Mouse (Mus musculus): ENCODE data around the gene Ralgapa2. TPM values are rescaled to one million over a fixed set of nuclear protein-coding genes. Genes with fewer than 3 reads are reported as not detected.

Ralgapa2 gene
- total RNA-seq (2014; fragmentation: Nextera tagmentation): 11.9 and 13.4 TPM in 2 replicates
- 10.6 TPM in 2 replicates for total RNA-seq (2017)

DNA sequence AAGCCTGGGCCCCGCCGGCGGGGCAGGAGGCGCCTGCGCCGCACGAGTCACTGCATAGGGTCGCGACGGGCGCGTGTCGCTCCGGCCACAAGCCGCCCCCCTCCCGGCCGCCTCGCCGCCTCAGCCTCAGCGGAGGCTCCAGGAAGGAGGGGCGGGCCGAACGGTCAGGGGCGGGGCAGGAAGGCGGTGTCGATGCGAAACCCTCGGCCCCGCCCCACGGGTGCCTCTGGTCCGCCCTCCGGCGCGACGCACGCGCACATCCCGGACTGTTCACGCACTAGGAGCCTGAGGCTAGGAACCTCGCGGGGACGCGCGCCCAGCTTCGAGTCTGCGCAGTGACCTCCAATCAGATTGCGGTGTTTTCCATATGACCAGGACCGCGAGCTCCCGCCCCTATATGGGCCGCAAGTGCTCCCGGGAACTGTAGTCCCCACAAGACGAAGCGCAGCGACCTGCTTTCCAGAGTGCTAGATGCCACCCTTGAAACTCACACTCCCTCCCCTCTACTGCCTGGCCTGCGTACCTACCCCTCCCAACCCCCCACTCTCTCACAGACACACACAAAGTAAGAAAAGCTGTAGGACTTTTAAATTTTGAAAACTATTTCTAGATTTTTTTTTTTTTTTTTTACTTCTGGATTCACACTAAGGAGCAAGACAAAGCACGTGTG, at the start of gene Ralgapa2:
TSS of gene Ralgapa2 (minus strand) at position 434 of the 670 bp plus-strand sequence.
- peak; percentile 87 for ATAC-seq (replicated peaks; ENCODE audit: poor library complexity, severe bottlenecking)

DNA sequence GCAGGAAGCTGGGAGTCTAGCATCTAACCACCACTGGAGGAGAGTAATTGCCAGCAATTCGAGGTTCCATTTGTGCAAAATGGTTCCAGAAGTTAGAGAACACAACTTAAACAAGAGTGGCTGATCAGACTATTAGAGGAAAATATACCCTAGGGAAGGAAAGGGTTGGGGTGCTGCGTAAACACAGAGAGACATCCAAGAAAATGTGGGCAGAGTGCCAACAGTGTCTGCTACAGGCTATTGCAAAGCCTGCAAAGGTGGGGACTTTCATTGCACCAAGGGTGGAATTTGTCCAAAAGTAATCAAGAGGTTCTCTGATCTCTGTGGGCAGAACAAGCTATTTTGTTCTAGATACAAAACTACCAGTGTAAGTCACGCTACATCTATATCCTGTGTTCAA, 49.4 kb upstream of the Ralgapa2 start:
- ATAC-seq (replicated peaks; ENCODE audit: poor library complexity, severe bottlenecking): no peak

DNA sequence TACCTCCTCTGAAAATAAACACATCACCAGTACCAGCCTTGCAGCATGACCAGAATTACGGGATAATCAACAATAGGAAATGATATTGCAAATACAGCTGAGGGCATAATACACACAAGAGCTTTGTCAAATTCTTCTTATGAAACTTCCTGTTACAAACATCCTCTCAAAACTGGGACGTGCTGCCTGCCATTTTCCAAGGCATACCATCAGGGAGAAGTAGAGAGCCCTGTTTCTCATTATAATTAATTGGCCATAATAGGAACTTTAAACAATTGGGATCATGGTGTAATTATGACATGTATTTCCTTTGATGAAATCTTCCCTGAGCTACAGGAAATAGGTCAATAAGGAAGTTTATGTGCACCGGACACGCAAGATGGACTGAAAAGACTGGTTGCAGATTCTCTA, 48.5 kb upstream of the Ralgapa2 start:
- ATAC-seq (replicated peaks; ENCODE audit: poor library complexity, severe bottlenecking): peak; percentile 84

DNA sequence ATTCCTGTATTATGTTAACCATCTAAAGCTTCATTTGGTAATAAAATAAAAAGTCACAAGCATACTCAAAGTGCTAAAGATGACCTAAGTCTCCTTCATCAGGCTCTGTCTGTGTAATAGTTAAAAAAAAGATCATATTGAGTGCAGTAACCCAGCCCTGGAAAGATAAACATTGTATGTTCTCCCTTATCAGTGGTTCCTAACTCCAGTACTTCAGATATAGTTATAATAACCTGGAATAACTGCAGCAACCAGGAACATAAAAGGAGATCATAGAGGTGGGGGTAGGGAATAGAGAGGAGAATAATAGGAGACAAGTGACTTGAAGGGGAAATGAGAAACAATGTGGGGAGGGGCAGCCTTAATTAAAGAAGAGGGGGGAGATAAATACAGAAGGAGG, 44.0 kb upstream of the Ralgapa2 start:
- ATAC-seq (replicated peaks; ENCODE audit: poor library complexity, severe bottlenecking): no peak

DNA sequence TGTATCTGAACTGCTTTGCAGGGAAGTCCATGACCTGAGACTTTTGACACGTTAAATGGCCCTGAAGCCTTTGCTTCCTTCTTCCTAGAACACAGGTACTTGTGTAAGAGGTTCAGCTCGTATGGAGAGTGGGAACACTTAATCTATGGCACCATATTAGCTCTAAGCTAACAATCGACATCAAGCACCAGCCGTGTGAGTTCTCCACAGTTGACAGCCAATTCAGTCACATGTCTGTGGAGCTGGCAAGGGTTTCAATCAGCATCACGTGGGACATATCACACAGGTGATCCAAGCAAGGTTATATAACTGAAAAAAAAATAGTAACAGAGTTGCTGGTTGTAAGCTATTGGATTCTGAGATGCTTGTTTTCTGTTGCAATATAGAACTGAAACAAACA, 43.2 kb upstream of the Ralgapa2 start:
- no peak for ATAC-seq (replicated peaks; ENCODE audit: poor library complexity, severe bottlenecking)

DNA sequence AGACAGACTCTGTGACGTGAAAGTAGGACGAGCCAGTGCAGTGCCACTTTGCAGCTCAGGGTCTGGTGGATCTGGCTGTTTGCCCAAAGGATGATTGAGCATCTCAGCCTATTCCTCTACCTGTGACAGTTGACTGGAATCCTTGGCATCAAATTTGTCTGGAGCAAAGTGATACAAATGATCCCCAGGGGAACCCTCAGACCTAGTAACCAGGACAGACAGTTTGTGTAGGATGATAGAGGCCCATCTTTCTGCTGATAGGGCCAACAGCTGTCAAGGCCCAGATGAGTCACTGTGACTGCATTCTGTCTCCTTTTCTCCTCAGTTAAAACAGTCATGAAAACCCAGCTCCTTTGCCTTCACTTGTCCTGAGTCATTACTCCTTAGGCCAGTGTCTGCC, 41.6 kb upstream of the Ralgapa2 start:
- ATAC-seq (replicated peaks; ENCODE audit: poor library complexity, severe bottlenecking): no peak

DNA sequence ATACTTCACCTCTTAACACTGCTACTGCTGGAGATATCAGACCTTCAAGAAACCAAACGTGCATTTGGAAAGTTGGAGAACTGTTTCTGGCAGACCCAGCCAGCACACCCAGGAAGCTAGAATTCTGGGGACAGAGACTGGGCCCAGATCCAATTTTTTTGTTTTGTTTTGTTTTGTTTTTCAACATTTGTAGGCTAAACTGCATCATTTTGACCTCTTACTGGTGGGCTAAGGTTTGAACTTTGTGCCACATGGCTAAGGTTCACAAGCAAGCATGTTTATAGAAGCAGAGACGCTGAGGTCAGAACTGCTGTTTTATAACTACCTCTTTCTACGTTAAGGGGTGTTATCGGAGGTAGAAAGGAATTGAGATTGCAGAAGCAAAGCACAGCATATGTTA, 39.7 kb upstream of the Ralgapa2 start:
- no peak for ATAC-seq (replicated peaks; ENCODE audit: poor library complexity, severe bottlenecking)

DNA sequence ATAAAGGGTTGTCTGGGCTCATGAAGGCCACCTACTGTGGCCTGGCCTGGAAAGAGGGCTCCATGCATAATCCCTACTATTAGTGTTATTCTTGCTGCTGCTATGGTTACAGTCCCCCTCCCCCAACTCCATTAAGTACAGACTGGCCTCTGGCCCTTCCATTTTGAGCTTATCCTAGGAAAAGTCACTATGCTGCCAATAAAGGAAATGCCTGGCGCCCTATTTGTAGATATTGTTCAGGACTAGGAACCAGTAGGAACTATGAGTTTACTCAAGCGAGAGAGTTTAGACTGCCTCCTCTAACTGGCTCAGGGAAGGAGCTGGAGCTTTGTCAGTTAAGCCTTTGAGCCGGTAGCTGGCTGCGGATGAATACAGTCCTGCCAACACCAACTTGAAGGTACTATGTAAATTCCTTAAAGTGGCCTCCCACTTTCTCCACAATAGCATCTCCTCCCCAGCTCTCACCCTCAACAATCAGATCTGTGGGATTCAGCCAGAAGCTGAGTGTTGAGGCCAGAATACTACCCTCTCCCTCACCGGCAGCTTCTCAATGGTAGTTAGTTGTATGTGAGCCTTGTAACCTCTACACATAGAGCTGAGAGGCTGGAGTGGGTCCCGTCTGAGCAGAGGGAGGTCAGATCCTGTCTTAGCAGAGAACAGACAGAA, 37.1 kb upstream of the Ralgapa2 start:
- no peak for ATAC-seq (replicated peaks; ENCODE audit: poor library complexity, severe bottlenecking)

DNA sequence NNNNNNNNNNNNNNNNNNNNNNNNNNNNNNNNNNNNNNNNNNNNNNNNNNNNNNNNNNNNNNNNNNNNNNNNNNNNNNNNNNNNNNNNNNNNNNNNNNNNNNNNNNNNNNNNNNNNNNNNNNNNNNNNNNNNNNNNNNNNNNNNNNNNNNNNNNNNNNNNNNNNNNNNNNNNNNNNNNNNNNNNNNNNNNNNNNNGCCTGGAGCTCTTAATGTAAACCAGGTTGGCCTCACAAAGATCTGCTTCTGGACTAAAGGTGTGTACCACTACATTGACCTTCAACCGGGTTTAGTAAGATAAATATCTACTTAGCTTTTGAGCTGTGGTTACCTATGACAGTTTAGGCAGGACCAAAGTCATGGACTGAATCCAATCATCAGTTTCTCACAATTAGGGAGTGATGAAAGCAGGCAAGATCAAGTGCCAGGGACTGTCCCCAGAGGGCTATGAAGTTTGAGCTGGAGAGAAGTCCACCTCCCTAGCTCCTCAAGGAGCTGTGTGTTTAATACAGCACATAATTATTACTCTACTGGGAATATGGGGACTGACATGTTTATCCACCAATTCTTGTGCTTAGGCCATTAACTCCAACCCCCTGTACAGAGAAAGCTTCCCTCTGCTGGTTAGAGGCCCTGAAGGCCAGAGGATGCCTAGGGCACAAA, 32.1 kb upstream of the Ralgapa2 start:
- ATAC-seq (replicated peaks; ENCODE audit: poor library complexity, severe bottlenecking): no peak

DNA sequence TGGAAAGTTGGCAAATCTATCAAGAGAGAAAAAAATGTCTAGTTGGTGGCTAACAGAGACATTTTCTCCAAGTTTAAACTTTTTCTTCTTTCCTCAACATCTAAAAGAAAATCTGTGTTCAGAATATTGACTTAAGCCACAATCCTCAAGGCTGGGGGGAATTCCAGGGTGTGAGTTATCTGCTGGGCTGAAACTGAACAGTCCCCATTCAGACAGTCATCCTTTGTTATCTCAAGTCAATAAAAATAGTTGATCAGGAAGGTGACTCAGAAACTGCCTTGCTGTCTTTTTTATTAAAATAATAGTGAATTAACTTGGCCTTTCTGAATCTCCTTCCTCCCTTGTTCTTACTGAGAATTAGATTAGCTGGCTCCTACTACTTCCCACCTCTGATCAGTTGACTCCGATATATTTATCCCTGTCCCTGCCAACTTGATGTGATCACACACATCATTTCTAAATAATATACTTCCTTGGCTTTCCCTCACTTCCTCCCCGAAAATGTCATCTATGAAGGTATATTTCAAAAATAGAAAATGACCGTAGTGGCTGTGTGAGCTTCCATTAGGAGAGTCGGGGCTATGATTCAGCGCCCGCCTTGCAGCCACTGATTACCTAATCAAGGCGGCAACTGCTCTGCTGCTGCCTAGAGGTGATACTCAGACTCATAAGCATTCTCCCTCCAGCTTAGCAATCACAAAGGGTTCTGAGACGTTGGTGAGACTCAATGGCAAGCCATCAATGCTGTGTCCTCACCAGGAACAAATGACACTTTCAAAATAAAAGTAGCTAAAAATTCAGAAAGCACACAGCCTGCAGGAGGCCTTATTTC, 21.2 kb upstream of the Ralgapa2 start:
- ATAC-seq (replicated peaks; ENCODE audit: poor library complexity, severe bottlenecking): peak; percentile 79

DNA sequence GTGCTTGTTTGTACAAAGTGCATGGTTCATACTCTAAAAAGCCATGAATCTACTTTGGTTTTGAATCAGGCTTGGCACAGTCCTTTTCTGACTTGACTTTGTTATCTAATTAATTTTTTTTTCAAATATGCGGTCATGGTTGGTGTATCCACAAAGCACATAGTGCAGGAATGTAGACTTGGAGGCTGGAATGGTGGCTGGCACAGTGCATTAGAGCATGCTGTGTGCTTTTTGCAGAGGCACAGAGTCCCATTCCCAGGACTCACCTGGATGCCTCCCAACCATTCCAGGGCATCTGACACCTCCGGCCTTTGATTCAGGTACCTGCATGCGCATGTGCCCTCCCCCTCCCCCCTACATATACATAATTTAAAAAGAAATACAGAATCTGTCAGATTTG, 20.3 kb upstream of the Ralgapa2 start:
- no peak for ATAC-seq (replicated peaks; ENCODE audit: poor library complexity, severe bottlenecking)

DNA sequence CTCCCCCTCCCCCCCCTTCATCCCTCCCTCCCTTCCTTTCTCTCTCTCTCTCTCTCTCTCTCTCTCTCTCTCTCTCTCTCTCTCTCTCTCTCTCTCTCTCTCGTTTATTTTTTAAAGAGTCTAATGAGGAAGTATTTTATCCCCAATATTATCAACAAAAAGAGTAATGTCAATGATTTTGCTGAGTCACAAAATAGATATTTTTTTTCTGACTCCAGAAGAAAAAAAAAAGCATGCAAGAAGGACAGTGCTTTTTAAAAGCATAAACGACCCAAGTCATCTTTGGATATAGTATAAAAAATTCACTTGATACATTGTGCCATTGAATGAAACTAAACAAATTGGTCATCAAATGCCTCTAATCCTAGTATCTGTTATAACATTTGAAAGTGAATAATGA, 13.3 kb upstream of the Ralgapa2 start:
- no peak for ATAC-seq (replicated peaks; ENCODE audit: poor library complexity, severe bottlenecking)

DNA sequence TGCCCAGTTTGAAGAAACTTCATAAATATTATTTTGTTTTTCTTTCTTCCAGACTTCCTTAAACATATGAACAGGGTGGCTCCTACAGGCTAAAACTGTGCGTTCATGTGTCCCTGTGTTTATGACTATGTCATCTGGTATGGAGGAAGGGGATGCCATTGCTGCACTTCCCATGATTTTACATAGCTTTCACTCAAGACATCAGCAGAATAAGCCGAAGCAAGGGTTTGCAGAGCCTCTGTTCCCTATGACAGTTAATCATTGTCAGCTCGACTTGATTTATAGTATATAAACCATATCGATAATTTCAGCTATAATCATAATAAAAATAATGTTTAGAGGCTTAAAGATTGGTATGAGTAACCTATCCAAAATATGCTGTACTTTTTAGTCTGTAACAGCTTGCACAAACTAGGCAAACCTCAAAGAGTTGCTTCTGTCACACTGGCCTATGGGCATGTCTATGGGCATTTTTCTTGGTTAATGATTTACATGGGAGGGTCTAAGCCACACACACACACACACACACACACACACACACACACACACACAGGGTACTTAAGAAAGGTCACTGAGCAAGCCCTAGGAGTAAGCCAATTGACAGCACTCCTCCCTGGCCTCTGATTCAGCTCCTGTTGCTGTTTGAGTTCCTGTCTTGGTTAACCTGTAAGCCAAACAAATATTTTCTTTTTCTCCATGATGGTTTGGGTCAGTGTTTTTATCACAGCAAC, 12.7 kb upstream of the Ralgapa2 start:
- no peak for ATAC-seq (replicated peaks; ENCODE audit: poor library complexity, severe bottlenecking)

DNA sequence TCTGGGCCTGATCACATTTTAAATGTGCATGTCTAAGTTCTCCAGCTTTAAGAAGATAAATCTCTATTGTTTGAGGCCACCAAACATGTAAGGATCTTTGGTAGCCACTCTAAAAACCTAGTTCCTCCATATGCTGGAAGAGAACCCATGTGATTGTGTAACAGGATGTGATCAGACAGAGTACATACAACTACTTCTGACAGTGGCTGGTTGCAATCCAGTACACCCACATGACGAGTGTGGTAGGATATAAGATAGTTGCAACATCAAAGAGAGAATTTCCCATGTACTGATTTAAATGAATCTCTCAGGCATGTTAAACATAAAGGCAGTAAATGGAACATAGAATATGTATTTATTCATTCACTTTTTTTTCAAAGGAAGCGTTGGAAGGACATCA, 4.8 kb upstream of the Ralgapa2 start:
- ATAC-seq (replicated peaks; ENCODE audit: poor library complexity, severe bottlenecking): peak; percentile 91

DNA sequence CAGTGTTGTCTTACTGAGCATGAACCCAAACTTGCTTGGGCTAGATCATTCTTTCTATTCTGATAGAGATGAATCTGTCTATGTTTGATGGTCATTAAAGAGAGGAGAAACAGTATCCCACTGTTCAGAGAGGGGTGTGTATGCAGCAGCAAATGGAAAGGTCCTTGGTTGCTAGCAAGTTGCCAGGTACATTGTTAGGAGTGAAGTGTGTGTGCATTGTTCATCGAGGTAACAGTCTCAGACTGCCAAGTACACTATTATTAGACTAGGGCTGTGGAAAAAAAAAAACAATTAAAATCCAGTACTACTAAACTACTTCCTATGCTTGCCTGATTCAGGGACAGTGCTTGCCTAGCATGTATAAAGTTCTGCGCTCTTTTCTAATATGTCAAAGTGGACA, 2.9 kb upstream of the Ralgapa2 start:
- no peak for ATAC-seq (replicated peaks; ENCODE audit: poor library complexity, severe bottlenecking)

DNA sequence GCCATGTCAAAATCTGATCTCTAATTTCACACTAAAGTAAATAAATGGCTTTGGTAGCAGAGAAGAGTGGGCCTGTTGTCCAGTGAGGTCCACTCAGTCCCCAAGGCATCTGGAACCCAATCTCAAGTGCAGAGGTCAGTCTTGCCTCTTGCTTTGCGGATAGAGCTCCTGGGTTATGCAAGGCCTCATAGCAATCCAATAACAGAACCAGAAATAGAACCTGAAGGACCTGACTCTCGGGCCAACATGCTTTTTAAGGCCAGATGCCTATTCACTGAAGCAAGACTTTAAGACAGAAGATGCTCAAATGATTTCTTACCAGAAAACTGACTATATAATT, 407 bp upstream of the Ralgapa2 start:
- no peak for ATAC-seq (replicated peaks; ENCODE audit: poor library complexity, severe bottlenecking)

DNA sequence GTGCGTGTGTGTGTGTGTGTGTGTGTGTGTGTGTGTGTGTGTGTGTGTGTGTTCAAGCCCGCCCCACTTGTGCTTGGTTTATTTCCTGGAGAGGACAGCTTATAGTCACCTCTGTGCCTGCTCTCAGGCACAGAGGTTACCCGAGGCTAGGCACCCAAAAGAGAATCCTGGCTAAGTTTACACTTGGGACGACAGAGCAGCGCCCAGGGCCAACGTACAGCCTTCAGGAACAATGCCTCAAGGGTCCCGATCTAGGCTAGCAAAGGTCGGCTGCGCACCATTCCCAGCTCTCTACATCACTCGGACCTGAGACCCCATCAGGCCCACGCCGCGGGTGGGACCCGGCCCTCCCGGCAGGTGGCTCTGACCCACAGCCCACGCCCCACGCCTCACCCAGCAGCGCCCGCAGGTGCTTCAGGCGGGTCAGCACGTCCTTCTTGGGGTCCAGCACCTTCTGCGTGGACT, 711 bp downstream of the Ralgapa2 start:
- ATAC-seq (replicated peaks; ENCODE audit: poor library complexity, severe bottlenecking): peak; percentile 9; the same call in 1 of the 2 replicates

DNA sequence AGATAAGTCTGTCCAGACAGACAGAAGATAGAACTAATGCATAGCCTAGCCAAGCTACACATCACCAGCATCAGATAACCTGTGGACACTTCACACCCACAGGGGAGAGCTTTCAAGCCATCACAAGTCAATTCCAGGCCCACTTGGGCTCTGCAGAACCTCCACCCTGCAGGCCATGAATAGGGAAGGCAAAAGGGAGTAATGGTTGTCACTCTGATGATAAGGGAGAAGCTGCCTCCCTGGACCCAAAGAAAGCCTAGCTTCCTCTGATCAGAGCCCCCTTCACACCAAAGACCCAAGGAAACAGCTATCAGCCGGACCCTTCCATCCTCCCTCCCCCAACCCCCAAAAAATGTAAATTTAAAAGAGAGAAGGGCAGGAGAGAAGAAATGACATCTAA, 1.4 kb downstream of the Ralgapa2 start:
- ATAC-seq (replicated peaks; ENCODE audit: poor library complexity, severe bottlenecking): no peak

DNA sequence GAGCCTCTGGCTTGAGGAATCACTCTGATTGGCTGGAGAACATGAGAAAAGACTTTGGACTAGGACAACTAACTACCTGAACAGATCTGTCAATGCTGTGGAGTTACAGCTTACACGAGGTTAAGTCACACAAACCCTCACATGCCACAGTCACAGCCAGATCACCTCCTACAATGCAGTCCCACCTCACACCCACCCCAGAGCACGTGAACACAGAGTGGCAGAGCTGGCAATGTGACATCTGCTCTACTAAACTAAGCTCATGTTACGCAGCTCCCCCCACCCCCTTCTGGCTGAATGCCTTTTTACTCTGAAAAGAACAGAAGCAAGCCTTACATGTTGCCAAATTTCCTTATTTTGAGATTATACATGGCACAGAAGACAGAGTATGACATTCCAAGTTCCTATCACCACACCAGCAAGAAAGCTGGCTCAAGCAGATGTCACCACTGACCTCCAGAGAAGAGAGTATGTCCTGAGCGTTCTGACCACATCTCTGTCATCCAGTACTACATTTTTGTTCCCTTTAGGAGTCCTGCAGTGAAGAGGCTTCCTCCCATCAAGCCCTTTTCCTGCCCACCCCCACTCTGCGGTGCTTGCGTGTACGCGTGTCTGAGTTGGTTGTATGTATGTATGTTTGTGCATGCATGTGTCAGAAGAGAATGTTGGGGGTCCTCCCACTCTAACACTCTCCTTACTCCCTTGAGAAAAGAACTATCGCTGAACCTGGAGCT, 9.4 kb downstream of the Ralgapa2 start:
- ATAC-seq (replicated peaks; ENCODE audit: poor library complexity, severe bottlenecking): peak; percentile 28

Measured in granulocyte monocyte progenitor cell, adult 5-6 weeks (primary cell).